Mouse (Mus musculus) gastrocnemius, postnatal 25 days (tissue): ENCODE data around the gene Rap1b. TPM values are rescaled to one million over a fixed set of nuclear protein-coding genes. Genes with fewer than 3 reads are reported as not detected.

Experiments
- DNase-seq: peaks from one replicate; pipeline ENCODE4 v3.0.0; 2022
- total RNA-seq, 2 experiments: library from RNA; stranded (reverse); gene quantifications; 1 replicate in 1 of 2; 2 replicates in 1 of 2; pipeline ENCODE4 v1.2.3; 2021

The Rap1b gene
- total RNA-seq, 2 experiments from 2014 or later = 22.8 to 24.2 TPM

GRCm38 (mm10) chr10:117782491-117783260 is 63.2 kb downstream of the Rap1b start:
- no peak for DNase-seq

GRCm38 (mm10) chr10:117782056-117782455 is 63.8 kb downstream of the Rap1b start:
- no peak for DNase-seq

GRCm38 (mm10) chr10:117781021-117781725 is 64.7 kb downstream of the Rap1b start:
- DNase-seq = no peak

- no peak for DNase-seq
Observed at GRCm38 (mm10) chr10:117780306-117780911, 65.4 kb downstream of the Rap1b start.

- DNase-seq = no peak
Observed at GRCm38 (mm10) chr10:117779581-117780305, 66.1 kb downstream of the Rap1b start.

GRCm38 (mm10) chr10:117778951-117779350 is 66.9 kb downstream of the Rap1b start:
- no peak for DNase-seq

GRCm38 (mm10) chr10:117778328-117778910 is 67.4 kb downstream of the Rap1b start:
- DNase-seq = no peak

GRCm38 (mm10) chr10:117777501-117778327 is 68.1 kb downstream of the Rap1b start:
- DNase-seq = no peak

- no peak for DNase-seq
Observed at GRCm38 (mm10) chr10:117777103-117777470, 68.7 kb downstream of the Rap1b start.

GRCm38 (mm10) chr10:117776281-117777102 is 69.3 kb downstream of the Rap1b start:
- DNase-seq = no peak

- DNase-seq = no peak
Observed at GRCm38 (mm10) chr10:117775401-117776144, 70.3 kb downstream of the Rap1b start.

- DNase-seq = no peak
Observed at GRCm38 (mm10) chr10:117774817-117775120, 71.1 kb downstream of the Rap1b start.

GRCm38 (mm10) chr10:117774011-117774816 is 71.6 kb downstream of the Rap1b start:
- no peak for DNase-seq

GRCm38 (mm10) chr10:117773106-117773720 is 72.6 kb downstream of the Rap1b start:
- no peak for DNase-seq

- no peak for DNase-seq
Observed at GRCm38 (mm10) chr10:117772364-117773105, 73.3 kb downstream of the Rap1b start.

GRCm38 (mm10) chr10:117771131-117771510 is 74.7 kb downstream of the Rap1b start:
- no peak for DNase-seq

- no peak for DNase-seq
Observed at GRCm38 (mm10) chr10:117770286-117771130, 75.3 kb downstream of the Rap1b start.
